Mouse (Mus musculus): ENCODE results near the gene Git1. TPM values are rescaled to one million over a fixed set of nuclear protein-coding genes. Genes with fewer than 3 reads are reported as not detected.

The Git1 gene
- polyA plus RNA-seq, 1 experiment from 2014 or later = 2.1 TPM

DNA sequence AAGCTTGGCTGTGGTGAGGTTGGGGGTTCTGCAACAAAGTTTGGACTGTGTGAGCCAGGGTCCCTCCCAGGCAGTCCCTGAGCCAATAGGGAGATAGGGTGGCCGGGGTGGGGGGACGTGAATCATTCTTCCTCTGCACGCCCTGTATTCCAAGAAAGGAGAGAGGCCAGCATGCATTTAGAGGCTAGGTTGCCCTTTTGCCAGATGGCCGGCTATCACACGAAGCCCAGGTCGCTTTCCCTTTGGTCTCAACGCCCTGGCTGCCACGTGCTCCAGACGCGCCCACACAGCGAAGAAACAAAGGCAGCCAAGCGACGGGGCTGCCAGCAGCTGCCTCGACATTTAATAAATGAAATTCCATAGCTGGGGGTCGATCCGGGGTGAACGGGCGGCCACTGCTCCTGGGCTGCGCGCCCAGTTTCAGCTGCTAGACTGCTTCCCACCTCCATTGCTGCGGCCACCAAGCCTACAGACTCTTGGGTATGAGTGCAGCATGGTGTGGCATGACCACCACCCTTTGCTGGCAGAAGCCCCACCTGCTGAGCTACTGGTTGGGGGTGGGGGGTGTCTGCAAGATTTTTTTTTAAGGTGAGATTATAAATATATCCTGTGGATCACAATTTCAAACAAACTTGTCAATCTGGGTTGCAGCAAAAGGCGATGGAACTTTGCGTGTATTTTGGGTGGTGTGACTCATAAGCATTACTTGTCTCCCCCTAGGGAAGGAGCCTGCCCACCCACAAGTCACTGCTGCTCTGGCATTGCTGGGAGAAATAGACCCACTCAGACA, 1.7 kb upstream of the Git1 start:
- peak; percentile 4; the same call in 1 of the 2 replicates for ATAC-seq
- H3K4me1 ChIP-seq (ENCODE audit: insufficient read depth) = peaks cover 63% of the 10 kb centered on the region
- H3K27me3 ChIP-seq (ENCODE audit: insufficient read depth, low read length) = peaks cover 25% of the 10 kb centered on the region
- H3K9me3 ChIP-seq (ENCODE audit: low read length) = no peaks in the 10 kb centered on the region
- peak; percentile 51 for DNase-seq
- no peaks in the 10 kb centered on the region for H3K36me3 ChIP-seq (replicated peaks; ENCODE audit: insufficient read depth, low read length)
- peak overlapping the region; percentile 99 for H3K4me2 ChIP-seq (ENCODE audit: low read depth, low read length)
- peak overlapping the region; percentile 38 for H3K9ac ChIP-seq (replicated peaks)
- no peak for TF ChIP-seq EP300 (IDR thresholded peaks at IDR 0.05; ENCODE audit: low read depth)
- no peak for TF ChIP-seq CTCF (IDR thresholded peaks at IDR 0.05; ENCODE audit: low read depth)
- WGBS (ENCODE audit: insufficient replicate concordance) = under 1% methylated on average over 23 of the region's 23 CpGs
- peak overlapping the region; percentile 68 for H3K4me3 ChIP-seq (ENCODE audit: low read depth, low read length)
- peak overlapping the region; percentile 84 for H3K27ac ChIP-seq (ENCODE audit: low read depth)

- Histone ChIP-seq H3K9me3 (ENCODE audit: low read length) (no peaks in the 10 kb centered on the region), H3K36me3 (replicated peaks; ENCODE audit: insufficient read depth, low read length) (no peaks in the 10 kb centered on the region), H3K27me3 (ENCODE audit: insufficient read depth, low read length) (peaks cover 25% of the 10 kb centered on the region), H3K4me2 (ENCODE audit: low read depth, low read length) (peak overlapping the region; percentile 99), H3K4me3 (ENCODE audit: low read depth, low read length) (peak overlapping the region; percentile 68), H3K27ac (ENCODE audit: low read depth) (peak overlapping the region; percentile 84), H3K9ac (replicated peaks) (peak overlapping the region; percentile 88), H3K4me1 (ENCODE audit: insufficient read depth) (peaks cover 69% of the 10 kb centered on the region)
- ATAC-seq (no peak), DNase-seq (no peak)
- TF ChIP-seq EP300 (IDR thresholded peaks at IDR 0.05; ENCODE audit: low read depth) (no peak), CTCF (IDR thresholded peaks at IDR 0.05; ENCODE audit: low read depth) (no peak)
- WGBS (ENCODE audit: insufficient replicate concordance) = under 1% methylated on average over 18 of the region's 18 CpGs
These were observed 971 bp upstream of the Git1 start for GRCm38 (mm10) chr11:77492311-77492871.

GRCm38 (mm10) chr11:77492911-77493332, 440 bp upstream of the Git1 start:
- DNase-seq (peak; percentile 93), ATAC-seq (peak; percentile 79)
- peaks cover 70% of the 10 kb centered on the region for H3K4me1 ChIP-seq (ENCODE audit: insufficient read depth)
- peak overlapping the region; percentile 99 for H3K4me2 ChIP-seq (ENCODE audit: low read depth, low read length)
- TF ChIP-seq CTCF (IDR thresholded peaks at IDR 0.05; ENCODE audit: low read depth) = 0 out of 2 replicates have a peak, but pooled peaks have one; percentile 28
- TF ChIP-seq EP300 (IDR thresholded peaks at IDR 0.05; ENCODE audit: low read depth) = no peak
- peaks cover 25% of the 10 kb centered on the region for H3K27me3 ChIP-seq (ENCODE audit: insufficient read depth, low read length)
- peak overlapping the region; percentile 84 for H3K27ac ChIP-seq (ENCODE audit: low read depth)
- no peaks in the 10 kb centered on the region for H3K36me3 ChIP-seq (replicated peaks; ENCODE audit: insufficient read depth, low read length)
- no peaks in the 10 kb centered on the region for H3K9me3 ChIP-seq (ENCODE audit: low read length)
- H3K4me3 ChIP-seq (ENCODE audit: low read depth, low read length) = peak overlapping the region; percentile 68
- WGBS (ENCODE audit: insufficient replicate concordance) = under 1% methylated on average over 30 of the region's 32 CpGs
- H3K9ac ChIP-seq (replicated peaks) = peak overlapping the region; percentile 88

- H3K9ac ChIP-seq (replicated peaks) = peak overlapping the region; percentile 88
- no peaks in the 10 kb centered on the region; the same call in 1 of the 2 replicates for H3K36me3 ChIP-seq (replicated peaks; ENCODE audit: insufficient read depth, low read length)
- no peak for TF ChIP-seq CTCF (IDR thresholded peaks at IDR 0.05; ENCODE audit: low read depth)
- TF ChIP-seq EP300 (IDR thresholded peaks at IDR 0.05; ENCODE audit: low read depth) = no peak
- H3K27ac ChIP-seq (ENCODE audit: low read depth) = peak overlapping the region; percentile 84
- ATAC-seq (no peak), DNase-seq (no peak)
- H3K4me3 ChIP-seq (ENCODE audit: low read depth, low read length) = peak overlapping the region; percentile 82
- WGBS (ENCODE audit: insufficient replicate concordance) = 16% methylated on average over 4 of the region's 4 CpGs
- peaks cover 17% of the 10 kb centered on the region for H3K27me3 ChIP-seq (ENCODE audit: insufficient read depth, low read length)
- H3K9me3 ChIP-seq (ENCODE audit: low read length) = no peaks in the 10 kb centered on the region
- H3K4me1 ChIP-seq (ENCODE audit: insufficient read depth) = peaks cover 63% of the 10 kb centered on the region
- peak overlapping the region; percentile 99 for H3K4me2 ChIP-seq (ENCODE audit: low read depth, low read length)
These were observed 948 bp downstream of the Git1 start for GRCm38 (mm10) chr11:77494344-77494676.

DNA sequence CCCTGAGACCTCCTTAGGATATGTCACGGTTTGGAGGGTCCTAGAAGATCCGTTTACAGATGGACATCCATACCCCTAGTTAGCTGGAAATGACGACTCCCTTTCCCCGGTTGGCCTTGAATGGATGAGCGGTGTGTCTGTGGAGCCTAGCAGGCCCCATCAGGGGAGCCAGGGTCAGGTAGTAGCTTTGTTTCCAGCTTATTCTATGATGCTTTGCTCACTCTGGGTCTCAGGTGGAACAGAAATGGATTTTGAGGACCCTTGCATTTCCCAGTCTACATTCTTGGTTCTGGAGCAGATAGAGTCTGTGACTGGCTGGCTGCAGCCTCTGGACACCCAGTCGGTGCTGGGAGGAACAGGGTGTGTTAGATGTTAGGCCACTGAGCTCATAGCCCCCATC, 1.4 kb downstream of the Git1 start:
- H3K9me3 ChIP-seq (ENCODE audit: low read length) = no peaks in the 10 kb centered on the region
- TF ChIP-seq EP300 (IDR thresholded peaks at IDR 0.05; ENCODE audit: low read depth) = no peak
- TF ChIP-seq CTCF (IDR thresholded peaks at IDR 0.05; ENCODE audit: low read depth) = no peak
- no peak overlapping the region for H3K9ac ChIP-seq (replicated peaks)
- peaks cover 17% of the 10 kb centered on the region for H3K27me3 ChIP-seq (ENCODE audit: insufficient read depth, low read length)
- H3K4me1 ChIP-seq (ENCODE audit: insufficient read depth) = peaks cover 61% of the 10 kb centered on the region
- no peak for DNase-seq
- H3K4me3 ChIP-seq (ENCODE audit: low read depth, low read length) = no peak overlapping the region
- peaks cover 4% of the 10 kb centered on the region for H3K36me3 ChIP-seq (replicated peaks; ENCODE audit: insufficient read depth, low read length)
- WGBS (ENCODE audit: insufficient replicate concordance) = 73% methylated on average over 6 of the region's 6 CpGs
- ATAC-seq = no peak
- H3K27ac ChIP-seq (ENCODE audit: low read depth) = no peak overlapping the region
- peak overlapping the region; percentile 99 for H3K4me2 ChIP-seq (ENCODE audit: low read depth, low read length)

GRCm38 (mm10) chr11:77495507-77495906, 2.1 kb downstream of the Git1 start:
- peaks cover 8% of the 10 kb centered on the region for H3K36me3 ChIP-seq (replicated peaks; ENCODE audit: insufficient read depth, low read length)
- H3K9me3 ChIP-seq (ENCODE audit: low read length) = no peaks in the 10 kb centered on the region
- H3K4me1 ChIP-seq (ENCODE audit: insufficient read depth) = peaks cover 54% of the 10 kb centered on the region
- H3K27ac ChIP-seq (ENCODE audit: low read depth) = peak overlapping the region; percentile 34
- no peak for TF ChIP-seq EP300 (IDR thresholded peaks at IDR 0.05; ENCODE audit: low read depth)
- TF ChIP-seq CTCF (IDR thresholded peaks at IDR 0.05; ENCODE audit: low read depth) = no peak
- no peak overlapping the region for H3K4me3 ChIP-seq (ENCODE audit: low read depth, low read length)
- peaks cover 10% of the 10 kb centered on the region for H3K27me3 ChIP-seq (ENCODE audit: insufficient read depth, low read length)
- no peak overlapping the region for H3K9ac ChIP-seq (replicated peaks)
- peak; percentile 54 for ATAC-seq
- no peak overlapping the region for H3K4me2 ChIP-seq (ENCODE audit: low read depth, low read length)
- peak; percentile 22 for DNase-seq

Data from liver, postnatal 0 days (tissue).